Mouse (Mus musculus): ENCODE data around the gene Pccb.

DNA sequence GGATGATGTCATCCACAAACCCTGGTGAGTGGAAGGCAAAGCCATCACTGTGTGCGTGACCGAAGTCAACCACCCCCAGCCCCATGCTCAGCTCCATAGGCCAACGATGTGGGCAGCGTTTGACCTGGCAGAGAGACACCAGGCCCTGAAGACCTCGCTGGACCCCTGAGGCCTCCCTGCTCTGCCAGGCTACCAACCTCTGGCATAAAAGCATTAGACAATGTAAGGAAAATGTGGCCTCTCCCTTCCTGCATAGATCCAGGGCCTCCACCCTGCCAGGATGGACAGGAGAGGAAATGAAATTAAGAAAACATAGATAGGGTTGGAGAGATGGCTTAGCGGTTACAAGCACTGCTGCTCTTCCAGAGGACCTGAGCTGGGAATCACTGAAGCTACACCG lies 51.9 kb downstream of the Pccb start:
- TF ChIP-seq POLR2A (IDR thresholded peaks at IDR 0.05; ENCODE audit: insufficient read depth, low read length) (no peak), CTCF (IDR thresholded peaks at IDR 0.05; ENCODE audit: low read depth, low read length) (no peak), EP300 (IDR thresholded peaks at IDR 0.05; ENCODE audit: insufficient read depth, low read depth, low read length) (no peak)

Measured in ES-Bruce4 (cell line).